Mouse (Mus musculus): ENCODE data around the gene Edc3. TPM values are rescaled to one million over a fixed set of nuclear protein-coding genes. Genes with fewer than 3 reads are reported as not detected.

Gene Edc3
- polyA plus RNA-seq, 1 experiment from 2014 or later, result 11.0 TPM

- 57% methylated on average over 11 of the region's 11 CpGs for WGBS
- Histone ChIP-seq H3K36me3 (ENCODE audit: control insufficient read depth, insufficient read depth, low read length) (no peaks in the 10 kb centered on the region), H3K27ac (replicated peaks in 1 of 2; ENCODE audit: control insufficient read depth in 1 of 2, insufficient read depth in 1 of 2, low read depth in 2 of 2, low read length in 2 of 2) (no peak overlapping the region), H3K4me2 (ENCODE audit: low read length) (no peak overlapping the region), H3K4me1 (ENCODE audit: control insufficient read depth in 2 of 2, insufficient read depth in 2 of 2, low read length in 2 of 2) (no peaks in the 10 kb centered on the region; a peak in 1 of 4 replicates), H3K27me3 (ENCODE audit: control insufficient read depth, insufficient read depth, low read length) (no peaks in the 10 kb centered on the region), H3K9ac (ENCODE audit: low read length) (no peak overlapping the region), H3K4me3 (ENCODE audit: control insufficient read depth in 1 of 2, insufficient read depth in 1 of 2, low read depth in 1 of 2, low read length in 2 of 2) (no peak overlapping the region), H3K9me3 (ENCODE audit: control insufficient read depth, low read length) (no peaks in the 10 kb centered on the region)
- no peak for ATAC-seq (ENCODE audit: insufficient number of reproducible peaks, insufficient read depth, low FRiP score, low read depth)
These were observed 40.5 kb upstream of the Edc3 start for GRCm38 (mm10) chr9:57667817-57668216.

- H3K27me3 ChIP-seq (ENCODE audit: control insufficient read depth, insufficient read depth, low read length), result no peaks in the 10 kb centered on the region
- H3K9ac ChIP-seq (ENCODE audit: low read length), result no peak overlapping the region
- WGBS, result 45% methylated on average over 1 of the region's 1 CpGs
- H3K4me1 ChIP-seq (ENCODE audit: control insufficient read depth in 2 of 2, insufficient read depth in 2 of 2, low read length in 2 of 2), result no peaks in the 10 kb centered on the region; a peak in 1 of 4 replicates
- H3K4me2 ChIP-seq (ENCODE audit: low read length), result no peak overlapping the region
- no peak overlapping the region for H3K27ac ChIP-seq (replicated peaks in 1 of 2; ENCODE audit: control insufficient read depth in 1 of 2, insufficient read depth in 1 of 2, low read depth in 2 of 2, low read length in 2 of 2)
- H3K36me3 ChIP-seq (ENCODE audit: control insufficient read depth, insufficient read depth, low read length), result no peaks in the 10 kb centered on the region
- ATAC-seq (ENCODE audit: insufficient number of reproducible peaks, insufficient read depth, low FRiP score, low read depth), result no peak
- H3K9me3 ChIP-seq (ENCODE audit: control insufficient read depth, low read length), result no peaks in the 10 kb centered on the region
- H3K4me3 ChIP-seq (ENCODE audit: control insufficient read depth in 1 of 2, insufficient read depth in 1 of 2, low read depth in 1 of 2, low read length in 2 of 2), result no peak overlapping the region
These were observed 40.1 kb upstream of the Edc3 start for GRCm38 (mm10) chr9:57668277-57668676.

- WGBS, result 78% methylated on average over 3 of the region's 3 CpGs
- no peaks in the 10 kb centered on the region for H3K36me3 ChIP-seq (ENCODE audit: control insufficient read depth, insufficient read depth, low read length)
- no peak overlapping the region for H3K9ac ChIP-seq (ENCODE audit: low read length)
- no peak overlapping the region for H3K4me2 ChIP-seq (ENCODE audit: low read length)
- H3K27me3 ChIP-seq (ENCODE audit: control insufficient read depth, insufficient read depth, low read length), result no peaks in the 10 kb centered on the region
- H3K27ac ChIP-seq (replicated peaks in 1 of 2; ENCODE audit: control insufficient read depth in 1 of 2, insufficient read depth in 1 of 2, low read depth in 2 of 2, low read length in 2 of 2), result no peak overlapping the region
- ATAC-seq (ENCODE audit: insufficient number of reproducible peaks, insufficient read depth, low FRiP score, low read depth), result no peak
- H3K4me1 ChIP-seq (ENCODE audit: control insufficient read depth in 2 of 2, insufficient read depth in 2 of 2, low read length in 2 of 2), result no peaks in the 10 kb centered on the region; a peak in 1 of 4 replicates
- H3K4me3 ChIP-seq (ENCODE audit: control insufficient read depth in 1 of 2, insufficient read depth in 1 of 2, low read depth in 1 of 2, low read length in 2 of 2), result no peak overlapping the region
- no peaks in the 10 kb centered on the region for H3K9me3 ChIP-seq (ENCODE audit: control insufficient read depth, low read length)
These were observed 38.8 kb upstream of the Edc3 start for GRCm38 (mm10) chr9:57669566-57669965.

GRCm38 (mm10) chr9:57671037-57671436, 37.3 kb upstream of the Edc3 start:
- H3K4me2 ChIP-seq (ENCODE audit: low read length), result no peak overlapping the region
- WGBS, result 81% methylated on average over 4 of the region's 4 CpGs
- no peaks in the 10 kb centered on the region; a peak in 1 of 4 replicates for H3K4me1 ChIP-seq (ENCODE audit: control insufficient read depth in 2 of 2, insufficient read depth in 2 of 2, low read length in 2 of 2)
- no peak overlapping the region for H3K9ac ChIP-seq (ENCODE audit: low read length)
- H3K27me3 ChIP-seq (ENCODE audit: control insufficient read depth, insufficient read depth, low read length), result no peaks in the 10 kb centered on the region
- H3K4me3 ChIP-seq (ENCODE audit: control insufficient read depth in 1 of 2, insufficient read depth in 1 of 2, low read depth in 1 of 2, low read length in 2 of 2), result no peak overlapping the region
- H3K36me3 ChIP-seq (ENCODE audit: control insufficient read depth, insufficient read depth, low read length), result no peaks in the 10 kb centered on the region
- no peak overlapping the region for H3K27ac ChIP-seq (replicated peaks in 1 of 2; ENCODE audit: control insufficient read depth in 1 of 2, insufficient read depth in 1 of 2, low read depth in 2 of 2, low read length in 2 of 2)
- H3K9me3 ChIP-seq (ENCODE audit: control insufficient read depth, low read length), result no peaks in the 10 kb centered on the region
- no peak for ATAC-seq (ENCODE audit: insufficient number of reproducible peaks, insufficient read depth, low FRiP score, low read depth)

- 75% methylated on average over 5 of the region's 5 CpGs for WGBS
- ATAC-seq (ENCODE audit: insufficient number of reproducible peaks, insufficient read depth, low FRiP score, low read depth), result no peak
- H3K4me1 ChIP-seq (ENCODE audit: control insufficient read depth in 2 of 2, insufficient read depth in 2 of 2, low read length in 2 of 2), result no peaks in the 10 kb centered on the region; a peak in 1 of 4 replicates
- H3K9ac ChIP-seq (ENCODE audit: low read length), result no peak overlapping the region
- H3K27ac ChIP-seq (replicated peaks in 1 of 2; ENCODE audit: control insufficient read depth in 1 of 2, insufficient read depth in 1 of 2, low read depth in 2 of 2, low read length in 2 of 2), result no peak overlapping the region
- H3K36me3 ChIP-seq (ENCODE audit: control insufficient read depth, insufficient read depth, low read length), result no peaks in the 10 kb centered on the region
- no peaks in the 10 kb centered on the region for H3K27me3 ChIP-seq (ENCODE audit: control insufficient read depth, insufficient read depth, low read length)
- no peaks in the 10 kb centered on the region for H3K9me3 ChIP-seq (ENCODE audit: control insufficient read depth, low read length)
- no peak overlapping the region for H3K4me3 ChIP-seq (ENCODE audit: control insufficient read depth in 1 of 2, insufficient read depth in 1 of 2, low read depth in 1 of 2, low read length in 2 of 2)
- H3K4me2 ChIP-seq (ENCODE audit: low read length), result no peak overlapping the region
These were observed 36.8 kb upstream of the Edc3 start for GRCm38 (mm10) chr9:57671500-57671899.

- no peaks in the 10 kb centered on the region for H3K27me3 ChIP-seq (ENCODE audit: control insufficient read depth, insufficient read depth, low read length)
- no peaks in the 10 kb centered on the region for H3K9me3 ChIP-seq (ENCODE audit: control insufficient read depth, low read length)
- H3K4me3 ChIP-seq (ENCODE audit: control insufficient read depth in 1 of 2, insufficient read depth in 1 of 2, low read depth in 1 of 2, low read length in 2 of 2), result no peak overlapping the region
- ATAC-seq (ENCODE audit: insufficient number of reproducible peaks, insufficient read depth, low FRiP score, low read depth), result no peak
- H3K4me1 ChIP-seq (ENCODE audit: control insufficient read depth in 2 of 2, insufficient read depth in 2 of 2, low read length in 2 of 2), result no peaks in the 10 kb centered on the region
- no peak overlapping the region for H3K4me2 ChIP-seq (ENCODE audit: low read length)
- H3K9ac ChIP-seq (ENCODE audit: low read length), result no peak overlapping the region
- no peak overlapping the region for H3K27ac ChIP-seq (replicated peaks in 1 of 2; ENCODE audit: control insufficient read depth in 1 of 2, insufficient read depth in 1 of 2, low read depth in 2 of 2, low read length in 2 of 2)
- no peaks in the 10 kb centered on the region for H3K36me3 ChIP-seq (ENCODE audit: control insufficient read depth, insufficient read depth, low read length)
- WGBS, result 76% methylated on average over 10 of the region's 10 CpGs
These were observed 26.9 kb upstream of the Edc3 start for GRCm38 (mm10) chr9:57681411-57681810.

- Histone ChIP-seq H3K27me3 (ENCODE audit: control insufficient read depth, insufficient read depth, low read length) (no peaks in the 10 kb centered on the region), H3K4me1 (ENCODE audit: control insufficient read depth in 2 of 2, insufficient read depth in 2 of 2, low read length in 2 of 2) (no peaks in the 10 kb centered on the region), H3K4me3 (ENCODE audit: control insufficient read depth in 1 of 2, insufficient read depth in 1 of 2, low read depth in 1 of 2, low read length in 2 of 2) (no peak within 1 kb of the TSS), H3K27ac (replicated peaks in 1 of 2; ENCODE audit: control insufficient read depth in 1 of 2, insufficient read depth in 1 of 2, low read depth in 2 of 2, low read length in 2 of 2) (no peak within 1 kb of the TSS), H3K4me2 (ENCODE audit: low read length) (no peak within 1 kb of the TSS), H3K9me3 (ENCODE audit: control insufficient read depth, low read length) (no peaks in the 10 kb centered on the region), H3K36me3 (ENCODE audit: control insufficient read depth, insufficient read depth, low read length) (no peaks in the 10 kb centered on the region), H3K9ac (ENCODE audit: low read length) (no peak within 1 kb of the TSS)
- 71% methylated on average over 5 of the region's 5 CpGs for WGBS
- ATAC-seq (ENCODE audit: insufficient number of reproducible peaks, insufficient read depth, low FRiP score, low read depth), result no peak
These were observed 24.8 kb upstream of the Edc3 start, which contains the start of gene Cyp1a2 for GRCm38 (mm10) chr9:57683520-57683919. TSS of gene Cyp1a2 (minus strand) at chr9:57683703.

- Histone ChIP-seq H3K4me1 (ENCODE audit: control insufficient read depth in 2 of 2, insufficient read depth in 2 of 2, low read length in 2 of 2) (no peaks in the 10 kb centered on the region), H3K27ac (replicated peaks in 1 of 2; ENCODE audit: control insufficient read depth in 1 of 2, insufficient read depth in 1 of 2, low read depth in 2 of 2, low read length in 2 of 2) (no peak overlapping the region), H3K36me3 (ENCODE audit: control insufficient read depth, insufficient read depth, low read length) (no peaks in the 10 kb centered on the region), H3K27me3 (ENCODE audit: control insufficient read depth, insufficient read depth, low read length) (no peaks in the 10 kb centered on the region), H3K9me3 (ENCODE audit: control insufficient read depth, low read length) (no peaks in the 10 kb centered on the region), H3K4me2 (ENCODE audit: low read length) (no peak overlapping the region), H3K4me3 (ENCODE audit: control insufficient read depth in 1 of 2, insufficient read depth in 1 of 2, low read depth in 1 of 2, low read length in 2 of 2) (no peak overlapping the region), H3K9ac (ENCODE audit: low read length) (no peak overlapping the region)
- no peak for ATAC-seq (ENCODE audit: insufficient number of reproducible peaks, insufficient read depth, low FRiP score, low read depth)
- WGBS, result 85% methylated on average over 5 of the region's 5 CpGs
These were observed 22.3 kb upstream of the Edc3 start for GRCm38 (mm10) chr9:57686011-57686410.
